Mouse (Mus musculus): Measurements from ENCODE around the gene Snip1. TPM values are rescaled to one million over a fixed set of nuclear protein-coding genes. Genes with fewer than 3 reads are reported as not detected.

Gene Snip1
- polyA plus RNA-seq, 1 experiment from 2014 or later, result 27.3 TPM

Other genes with a start within 250 kb of the Snip1 start
- gene Yrdc, start 216.0 kb upstream of the Snip1 start, polyA plus RNA-seq (2015; fragmentation: Nextera tagmentation; extraction: Ambion mirVana), result 49.2 and 50.5 TPM in 2 replicates
- gene 1110065P20Rik, start 215.5 kb upstream of the Snip1 start, polyA plus RNA-seq (2015; fragmentation: Nextera tagmentation; extraction: Ambion mirVana), result 94.8 and 95.8 TPM in 2 replicates
- gene Maneal, start 204.5 kb upstream of the Snip1 start, polyA plus RNA-seq (2015; fragmentation: Nextera tagmentation; extraction: Ambion mirVana), result 13.8 and 14.2 TPM in 2 replicates
- gene Epha10, start 185.8 kb upstream of the Snip1 start, polyA plus RNA-seq (2015; fragmentation: Nextera tagmentation; extraction: Ambion mirVana), result 16.1 and 16.3 TPM in 2 replicates
- 14.3 and 16.9 TPM in 2 replicates for gene 9930104L06Rik, start 129.6 kb upstream of the Snip1 start, polyA plus RNA-seq (2015; fragmentation: Nextera tagmentation; extraction: Ambion mirVana)
- 24.8 and 30.6 TPM in 2 replicates for gene Cdca8, start 127.4 kb upstream of the Snip1 start, polyA plus RNA-seq (2015; fragmentation: Nextera tagmentation; extraction: Ambion mirVana)
- 2.4 and 3.7 TPM in 2 replicates for gene Rspo1, start 80.2 kb upstream of the Snip1 start, polyA plus RNA-seq (2015; fragmentation: Nextera tagmentation; extraction: Ambion mirVana)
- gene Gnl2, start 50.1 kb upstream of the Snip1 start, polyA plus RNA-seq (2015; fragmentation: Nextera tagmentation; extraction: Ambion mirVana), result 96.9 and 104 TPM in 2 replicates
- gene Dnali1, start 969 bp upstream of the Snip1 start, polyA plus RNA-seq (2015; fragmentation: Nextera tagmentation; extraction: Ambion mirVana), result 1.3 and 1.5 TPM in 2 replicates
- 152 and 168 TPM in 2 replicates for gene Meaf6, start 18.5 kb downstream of the Snip1 start, polyA plus RNA-seq (2015; fragmentation: Nextera tagmentation; extraction: Ambion mirVana)
- 0.15 TPM in 2 replicates for gene Zc3h12a, start 61.2 kb downstream of the Snip1 start, polyA plus RNA-seq (2015; fragmentation: Nextera tagmentation; extraction: Ambion mirVana)

Measured in midbrain, embryonic 15.5 days (tissue).